Mouse (Mus musculus) heart, adult 9 months (tissue): ENCODE measurements around the gene Mrps6.

Experiments
- DNase-seq, 2 experiments: peaks; one replicate each; pipeline ENCODE4 v3.0.0; 2022; ENCODE audit warnings: low spot score in 2 of 2

Gene Mrps6

DNA sequence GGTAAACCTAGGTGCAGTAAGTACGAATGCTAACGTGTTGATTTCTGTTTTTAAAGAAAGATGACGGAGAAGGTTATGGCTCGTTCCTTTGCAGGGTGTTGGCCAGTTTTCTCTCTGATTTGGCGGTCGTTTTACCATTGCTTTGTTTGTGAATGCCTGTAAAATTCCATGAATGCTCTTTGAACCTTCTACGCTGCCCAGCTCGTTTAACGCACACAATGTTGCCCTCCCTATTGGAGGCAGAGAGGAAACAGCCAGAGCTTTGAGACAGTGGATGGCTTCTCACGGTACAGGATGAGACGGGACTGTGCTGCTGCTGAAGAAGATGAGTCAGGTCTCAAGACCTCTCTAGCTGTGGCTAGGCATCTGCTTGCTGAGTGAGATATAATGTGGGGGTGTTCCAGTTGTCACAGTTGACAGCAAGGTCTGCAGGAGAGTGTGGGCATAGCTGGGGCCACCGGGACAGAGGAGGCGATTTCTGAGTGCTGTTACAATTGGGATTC, 61.0 kb downstream of the Mrps6 start:
- no peak for DNase-seq

DNA sequence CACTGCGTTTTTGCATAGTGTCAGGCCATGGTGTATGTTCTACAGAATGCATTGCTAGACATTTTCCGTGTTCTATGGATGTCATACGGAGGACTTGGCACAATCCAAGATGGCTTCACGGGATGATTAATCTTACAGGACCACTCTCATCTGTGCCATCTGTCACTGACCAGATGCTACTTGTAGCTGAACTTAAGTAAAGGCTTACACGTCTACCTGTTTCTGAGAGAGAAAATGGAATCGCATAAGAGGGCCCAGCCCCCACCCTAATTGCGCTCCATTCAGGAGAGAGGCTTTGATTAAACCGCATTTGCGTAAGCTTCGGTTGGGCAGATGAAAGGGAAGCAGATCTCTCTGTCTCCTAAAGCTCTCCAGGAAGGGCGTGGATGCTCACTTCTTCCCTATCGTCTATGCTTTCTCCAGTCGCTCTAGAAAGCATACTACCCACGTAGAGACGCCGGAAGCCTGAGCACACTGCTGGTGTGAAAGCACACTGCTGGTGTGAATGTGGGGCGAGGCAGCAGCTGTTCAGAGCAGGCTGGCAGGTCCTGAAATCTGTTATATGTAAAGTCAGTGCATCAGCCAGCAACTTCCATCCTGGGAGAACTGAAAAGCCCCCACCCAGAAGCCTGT, 62.9 kb downstream of the Mrps6 start:
- DNase-seq: no peak

GRCm38 (mm10) chr16:92127226-92127625, 69.2 kb downstream of the Mrps6 start:
- no peak for DNase-seq

GRCm38 (mm10) chr16:92127666-92128065, 69.6 kb downstream of the Mrps6 start:
- DNase-seq: no peak

DNA sequence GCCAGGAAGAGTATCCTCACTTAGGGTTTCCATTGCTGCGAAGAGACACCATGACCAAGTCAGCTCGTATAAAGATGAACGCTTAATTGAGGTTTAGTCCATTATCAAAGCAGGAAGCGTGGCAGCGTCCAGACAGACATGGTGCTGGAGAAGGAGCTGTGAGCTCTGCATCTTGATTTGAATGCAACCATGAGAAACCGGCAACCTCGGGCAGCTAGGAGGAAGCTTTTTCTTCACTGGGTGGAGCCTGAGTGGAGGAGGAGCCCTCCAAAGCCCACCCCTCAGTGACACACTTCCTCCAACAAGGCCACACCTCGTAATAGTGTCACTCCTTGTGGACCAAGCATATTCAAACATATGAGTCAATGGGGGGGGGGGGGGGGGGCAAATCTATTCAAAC, 71.8 kb downstream of the Mrps6 start:
- DNase-seq: no peak

GRCm38 (mm10) chr16:92132511-92132910, 74.4 kb downstream of the Mrps6 start:
- DNase-seq: no peak

GRCm38 (mm10) chr16:92134148-92134764, 76.2 kb downstream of the Mrps6 start:
- no peak for DNase-seq

DNA sequence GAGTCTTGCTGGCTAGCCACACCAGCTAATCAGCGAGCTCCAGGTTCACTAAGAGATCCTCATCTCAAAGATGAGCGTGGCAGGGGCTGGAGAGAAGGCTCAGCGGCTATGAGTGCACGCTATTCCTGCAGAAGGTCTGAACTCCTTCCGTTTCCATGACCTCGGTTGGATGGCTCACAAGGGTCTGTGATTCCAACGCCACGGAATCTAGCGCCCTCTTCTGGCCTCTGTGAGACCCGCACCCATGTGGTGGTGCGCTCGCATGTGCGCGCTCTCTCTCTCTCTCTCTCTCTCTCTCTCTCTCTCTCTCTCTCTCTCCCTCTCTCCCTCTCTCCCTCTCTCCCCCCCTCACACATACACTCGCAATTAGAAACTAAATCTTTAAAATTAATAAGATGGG, 78.2 kb downstream of the Mrps6 start:
- no peak for DNase-seq

DNA sequence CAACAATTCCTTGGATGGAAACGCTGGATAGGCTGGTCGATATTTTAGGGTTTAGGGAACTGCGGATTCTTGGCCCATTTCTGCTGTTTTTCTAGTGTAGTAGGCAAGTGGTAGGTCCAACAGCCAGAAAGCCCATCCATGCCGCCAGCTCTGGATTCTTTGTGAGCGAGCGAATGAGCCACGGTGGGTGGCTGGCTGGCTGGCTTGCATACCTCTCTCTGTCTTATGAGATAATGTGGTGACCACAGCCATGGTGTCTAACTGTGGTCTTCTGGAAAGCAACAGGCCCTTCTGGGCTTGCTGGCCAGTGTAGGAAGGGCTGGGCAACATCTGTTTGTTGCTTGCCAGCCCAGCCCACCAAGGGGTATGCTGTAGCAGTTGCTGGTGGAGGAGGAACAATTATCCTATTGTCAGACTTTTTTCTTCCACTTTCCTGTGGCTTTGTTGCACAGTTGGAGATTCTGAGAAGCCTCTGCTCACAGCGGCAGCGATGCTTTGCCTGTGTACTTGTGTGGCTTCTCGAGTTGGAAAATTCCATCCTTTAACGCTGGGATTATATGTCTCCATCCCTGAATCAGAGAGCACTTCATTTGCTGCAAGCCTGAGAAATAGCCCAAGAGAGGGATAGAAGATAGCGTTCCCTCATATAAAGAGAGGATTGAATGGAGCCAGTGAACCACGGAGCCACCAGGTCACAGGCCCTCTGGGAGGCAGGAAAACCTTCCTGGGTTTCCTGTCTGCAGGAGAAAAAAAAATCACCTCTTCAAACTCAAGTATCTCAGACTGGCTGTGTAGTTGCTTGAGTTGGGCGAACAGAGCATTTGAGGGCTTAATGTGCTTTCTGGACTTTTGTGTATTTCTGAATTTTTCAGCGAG, 81.6 kb downstream of the Mrps6 start:
- no peak for DNase-seq

DNA sequence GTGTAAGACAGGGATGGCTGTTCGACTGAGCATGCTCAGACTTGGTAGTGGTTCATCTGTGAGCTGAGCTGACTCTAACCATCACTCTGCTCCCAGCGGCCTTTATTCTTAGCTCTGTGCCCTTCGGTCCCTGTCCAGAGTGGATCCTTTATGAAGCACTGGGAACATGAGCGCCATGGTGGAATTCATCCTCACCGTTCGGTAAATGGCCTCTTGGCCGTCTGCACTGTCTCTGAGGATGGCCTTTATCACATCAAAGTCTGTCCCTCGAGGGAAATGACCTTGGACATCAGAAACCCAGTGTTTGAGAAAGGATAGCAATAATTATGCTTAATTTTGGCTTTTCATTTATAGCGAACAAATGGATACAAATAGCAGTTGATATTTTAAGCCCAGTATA, 82.3 kb downstream of the Mrps6 start:
- DNase-seq: no peak

DNA sequence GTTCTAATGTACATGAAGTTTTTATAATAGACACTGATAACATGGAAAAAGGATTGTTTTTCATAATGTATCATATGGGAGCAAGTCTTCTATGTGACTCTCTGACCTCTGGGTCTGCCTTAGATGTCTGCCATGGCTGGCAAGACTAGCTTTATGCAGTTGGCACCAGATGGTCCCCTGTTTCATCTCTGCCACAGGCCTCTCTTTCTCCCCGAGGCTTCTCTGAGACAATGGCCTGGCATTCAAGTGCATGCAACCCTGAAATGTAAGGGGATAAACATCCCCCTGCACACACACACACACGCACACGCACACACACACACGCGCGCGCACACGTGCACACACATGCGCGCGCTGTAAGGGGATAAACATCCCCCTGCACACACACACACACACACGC, 83.0 kb downstream of the Mrps6 start:
- DNase-seq: no peak

DNA sequence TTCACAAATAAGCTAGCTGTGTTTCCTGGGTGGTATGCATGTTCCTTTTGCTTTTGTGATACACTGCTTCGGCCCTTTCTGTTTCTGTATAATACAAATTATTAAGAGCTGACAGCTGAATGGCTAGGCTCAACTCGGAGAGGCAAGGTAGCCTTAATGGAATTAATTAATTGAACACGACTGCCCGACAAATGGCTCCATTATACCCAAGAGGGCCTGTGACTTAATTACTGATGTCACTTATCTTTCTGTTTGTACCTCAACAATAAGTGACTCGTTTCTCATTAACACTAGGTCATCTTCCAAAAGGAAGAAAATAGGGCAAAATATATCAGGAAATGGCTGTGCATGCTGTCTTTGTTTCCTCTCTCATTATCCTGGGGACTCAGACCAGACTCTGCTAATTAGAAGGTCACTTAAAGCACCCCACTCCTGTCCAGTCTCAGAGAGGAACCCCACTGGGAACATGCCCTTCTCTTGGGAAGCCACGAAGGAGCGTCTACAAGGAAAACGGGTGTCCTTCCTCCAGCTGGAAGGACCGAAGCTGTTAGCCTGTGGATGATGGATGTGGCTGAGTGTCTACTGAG, 84.4 kb downstream of the Mrps6 start:
- DNase-seq: no peak

DNA sequence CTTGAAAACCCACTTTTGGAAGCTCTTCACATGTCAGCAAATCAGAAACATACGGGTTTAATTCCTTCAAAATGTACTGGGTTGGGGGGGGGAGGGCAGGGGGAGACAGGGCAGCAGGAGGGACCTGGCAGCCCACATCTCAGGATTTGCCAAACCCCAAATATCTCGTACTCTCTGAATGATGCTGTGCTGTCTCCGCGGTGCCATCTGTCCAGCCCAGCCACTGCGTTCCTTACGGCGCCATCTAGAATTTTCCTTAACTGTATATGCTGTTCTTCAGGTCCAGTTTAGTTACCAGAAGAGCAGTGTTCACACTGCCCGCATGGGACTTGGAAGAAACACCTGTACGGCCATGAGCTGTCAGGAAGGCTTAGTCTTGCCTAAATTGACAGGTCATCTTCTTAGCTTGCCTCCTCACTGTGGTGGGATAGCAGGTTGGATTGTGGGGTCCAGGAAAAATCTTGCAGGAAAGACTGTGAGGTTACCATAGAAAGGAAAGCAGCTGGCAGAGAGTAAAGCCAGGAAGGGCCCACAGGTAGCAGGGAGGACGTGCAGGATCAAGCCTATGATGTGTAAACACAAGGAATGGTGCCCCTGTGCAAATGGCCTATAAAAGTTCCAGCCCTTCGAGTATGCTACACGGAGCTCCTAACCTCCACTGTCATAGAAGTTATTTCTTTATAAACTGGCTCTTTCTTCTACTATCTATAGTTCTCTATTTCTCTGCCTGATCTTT, 89.7 kb downstream of the Mrps6 start:
- DNase-seq: no peak

DNA sequence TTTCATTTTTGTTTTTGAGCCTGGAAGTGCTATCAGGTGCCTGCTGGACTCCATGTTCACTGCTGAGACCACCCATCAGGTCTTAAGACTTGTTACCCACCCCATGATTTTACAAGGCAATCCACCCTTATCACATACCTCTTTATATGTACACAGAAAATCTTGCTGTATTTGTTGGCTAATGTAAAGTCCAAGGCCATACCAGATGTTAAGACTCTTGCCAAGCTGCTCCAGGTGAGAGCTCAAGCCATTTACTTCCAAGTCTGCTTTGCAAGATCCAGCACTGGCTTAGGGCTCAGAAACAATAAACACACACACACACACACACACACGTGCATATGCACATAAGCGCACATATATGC, 90.3 kb downstream of the Mrps6 start:
- no peak for DNase-seq

DNA sequence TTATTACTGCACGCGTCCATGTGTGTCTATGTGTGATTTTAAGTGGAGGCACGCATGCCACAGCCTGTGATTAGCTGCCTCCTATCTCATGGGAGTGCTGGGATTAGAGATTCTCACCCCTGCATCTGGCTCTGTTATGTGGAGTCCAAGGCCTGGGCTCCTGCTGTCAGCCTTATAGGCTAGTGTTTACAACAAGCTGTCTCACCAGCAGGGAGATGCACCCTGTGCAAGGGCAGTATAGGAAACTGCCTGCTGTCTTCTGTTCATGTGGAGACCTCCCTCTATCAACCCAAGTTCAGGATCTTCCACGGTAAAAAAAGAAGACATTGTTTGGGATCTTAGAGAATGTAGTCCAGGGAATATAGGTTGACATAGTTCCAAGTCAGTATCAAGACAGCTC, 92.9 kb downstream of the Mrps6 start:
- DNase-seq: no peak

DNA sequence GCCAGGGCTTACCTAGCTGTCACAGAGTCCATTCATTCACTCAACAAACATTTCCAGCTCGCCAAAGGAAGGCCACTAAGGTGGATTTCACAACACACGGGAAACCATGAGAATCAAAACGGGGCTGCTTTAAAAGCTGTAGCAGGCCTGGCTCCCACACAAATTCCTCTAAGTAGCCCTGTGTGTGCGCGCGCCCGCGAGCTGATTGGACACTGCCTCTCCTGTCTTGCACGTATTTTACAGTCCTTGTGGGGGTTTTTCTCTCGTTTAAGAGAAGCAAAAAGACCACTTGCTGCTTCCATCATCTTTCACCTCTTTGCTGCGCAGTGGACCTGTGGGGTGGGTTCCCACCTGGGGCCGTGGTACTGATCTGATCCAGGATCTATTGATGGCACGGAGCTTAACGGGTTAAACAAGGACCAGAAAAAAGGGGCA, 100.0 kb downstream of the Mrps6 start:
- peak; percentile 4 to 9 for DNase-seq

DNA sequence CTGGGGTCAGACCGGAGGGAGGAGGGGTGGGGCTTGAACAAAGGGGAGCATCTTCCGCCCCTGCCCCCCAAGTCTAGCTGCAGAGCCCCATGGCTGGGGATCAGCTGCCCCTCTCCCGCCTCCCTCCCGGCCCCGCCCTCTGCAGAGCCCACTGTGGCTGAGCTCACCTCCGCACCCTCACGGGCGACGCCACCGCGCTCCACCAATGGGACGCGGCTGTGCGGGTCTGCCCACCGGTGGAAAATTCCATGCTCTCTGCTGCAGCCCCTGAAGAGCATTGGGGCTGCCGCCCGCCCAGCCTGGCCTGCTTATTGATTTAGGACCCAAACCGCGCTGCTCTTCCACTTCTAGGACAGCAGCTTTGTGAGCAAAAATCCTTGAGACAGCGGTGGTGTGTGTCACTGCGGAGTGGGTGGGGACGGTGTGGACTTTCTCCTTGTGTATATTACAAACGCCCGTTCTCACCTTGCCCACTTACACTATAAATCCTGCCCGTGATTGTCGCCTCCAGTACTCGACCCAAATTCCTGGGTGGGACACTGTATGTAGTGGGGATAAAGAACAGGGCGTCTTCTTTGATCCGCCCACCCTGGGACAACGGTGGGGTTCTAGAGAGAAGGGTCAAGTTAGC, 100.5 kb downstream of the Mrps6 start:
- DNase-seq: peak; percentile 30 to 37

GRCm38 (mm10) chr16:92159114-92159513, 101.0 kb downstream of the Mrps6 start:
- no peak for DNase-seq
